Mouse (Mus musculus) forebrain, embryonic 10.5 days (tissue): ENCODE data around the gene Nms. TPM values are rescaled to one million over a fixed set of nuclear protein-coding genes. Genes with fewer than 3 reads are reported as not detected.

Experiments used
- DNase-seq: peaks from one replicate; pipeline ENCODE4 v3.0.0-alpha.2; 2017; ENCODE audit warnings: low spot score; ENCODE audit errors: extremely low spot score
- H3K27ac ChIP-seq: fragments of 300-500 bp; sonication (generic); 2 replicates; pipeline ENCODE4 v1.5.1; 2016; ENCODE audit warnings: mild to moderate bottlenecking
- H3K27me3 ChIP-seq: fragments of 300-500 bp; sonication (generic); 2 replicates; pipeline ENCODE4 v1.6.1; 2016; ENCODE audit warnings: mild to moderate bottlenecking; ENCODE audit not compliant: poor library complexity, severe bottlenecking
- H3K36me3 ChIP-seq: fragments of 300-500 bp; sonication (generic); replicated peaks from 2 replicates; pipeline ENCODE4 v1.6.1; 2016; ENCODE audit warnings: mild to moderate bottlenecking, moderate library complexity
- H3K4me1 ChIP-seq: fragments of 300-500 bp; sonication (generic); 2 replicates; pipeline ENCODE4 v1.6.1; 2016
- H3K4me3 ChIP-seq: fragments of 300-500 bp; sonication (generic); 2 replicates; pipeline ENCODE4 v1.5.1; 2016; ENCODE audit warnings: mild to moderate bottlenecking, moderate library complexity
- H3K9me3 ChIP-seq: fragments of 300-500 bp; sonication (generic); 2 replicates; pipeline ENCODE4 v1.6.1; 2016; ENCODE audit warnings: mild to moderate bottlenecking, moderate library complexity
- WGBS: fragments of 180-500 bp; shearing (Covaris S2); methylation state at CpG from one replicate; pipeline ENCODE4 v1.1.7; 2016; 5-methylcytosine and 5-hydroxymethylcytosine counted together
- polyA plus RNA-seq: library from polyadenylated mRNA; unstranded; fragments of >200 nt; fragmentation: Nextera tagmentation; extraction: Ambion mirVana; gene quantifications from 2 replicates; pipeline ENCODE4 v1.2.1, GENCODE M21; 2016

Gene Nms
- polyA plus RNA-seq, 1 experiment from 2014 or later = not detected

GRCm38 (mm10) chr1:38969116-38969515, 30.2 kb downstream of the Nms start:
- H3K27ac ChIP-seq = no peak overlapping the region
- H3K27me3 ChIP-seq = no peaks in the 10 kb centered on the region
- WGBS = 95% methylated on average over 1 of the region's 1 CpGs
- H3K36me3 ChIP-seq = no peaks in the 10 kb centered on the region
- H3K4me1 ChIP-seq = no peaks in the 10 kb centered on the region
- H3K9me3 ChIP-seq = no peaks in the 10 kb centered on the region
- no peak overlapping the region for H3K4me3 ChIP-seq
- DNase-seq = no peak

DNA sequence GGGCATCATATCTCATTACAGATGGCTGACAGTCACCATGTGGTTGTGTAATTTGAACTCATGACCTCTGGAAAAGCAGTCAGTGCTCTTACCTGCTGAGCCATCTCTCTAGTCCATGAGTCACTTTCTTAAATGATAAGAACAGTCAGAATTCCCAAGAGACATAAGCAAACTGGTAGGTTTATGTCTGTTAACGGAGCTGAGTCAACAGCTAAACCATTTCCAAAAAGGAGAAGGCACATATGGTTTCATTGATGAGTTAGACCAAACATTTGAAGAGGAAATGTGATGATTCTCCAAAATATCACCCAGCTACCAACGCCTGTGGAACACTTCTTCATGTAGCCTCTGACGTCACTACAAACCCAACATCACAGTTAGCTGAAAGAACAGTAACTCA, 32.8 kb downstream of the Nms start:
- Histone ChIP-seq H3K4me1 (no peaks in the 10 kb centered on the region), H3K27me3 (no peaks in the 10 kb centered on the region), H3K4me3 (no peak overlapping the region), H3K9me3 (no peaks in the 10 kb centered on the region), H3K36me3 (no peaks in the 10 kb centered on the region), H3K27ac (no peak overlapping the region)
- WGBS = 87% methylated on average over 3 of the region's 3 CpGs
- no peak for DNase-seq

DNA sequence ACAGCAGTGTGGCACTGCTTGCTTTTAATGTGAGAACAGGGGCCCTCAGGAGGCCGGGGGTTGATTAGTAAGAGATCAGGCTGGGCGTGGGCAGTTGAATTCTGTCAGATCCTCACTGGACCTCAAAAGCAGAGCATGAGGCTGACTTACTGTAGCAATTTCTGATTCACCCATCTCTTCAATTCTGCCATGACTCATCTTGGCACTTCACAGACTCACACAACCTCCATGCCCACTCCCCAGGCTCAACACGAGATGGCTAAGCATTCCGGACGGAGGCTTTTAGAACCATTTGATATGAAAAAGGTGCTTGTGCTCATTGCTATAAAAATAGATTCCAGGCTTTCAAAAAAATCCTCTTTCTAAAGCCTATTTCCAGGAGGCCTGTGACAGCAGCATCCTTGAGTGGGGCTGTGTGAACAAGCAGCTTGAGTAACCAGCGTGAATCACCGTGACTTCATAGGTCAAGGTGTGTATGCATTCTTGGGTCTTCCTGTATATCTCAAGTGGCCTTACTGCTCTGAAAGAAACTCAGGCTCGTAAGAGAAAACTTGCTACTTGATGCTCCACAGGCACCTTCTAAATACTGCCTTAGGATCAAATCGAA, 34.1 kb downstream of the Nms start:
- Histone ChIP-seq H3K27me3 (no peaks in the 10 kb centered on the region), H3K9me3 (no peaks in the 10 kb centered on the region), H3K36me3 (no peaks in the 10 kb centered on the region), H3K4me1 (0 out of 2 replicates have a peak, but pooled peaks cover 3% of the 10 kb centered on the region), H3K27ac (no peak overlapping the region), H3K4me3 (no peak overlapping the region)
- DNase-seq = no peak
- 86% methylated on average over 9 of the region's 9 CpGs for WGBS

DNA sequence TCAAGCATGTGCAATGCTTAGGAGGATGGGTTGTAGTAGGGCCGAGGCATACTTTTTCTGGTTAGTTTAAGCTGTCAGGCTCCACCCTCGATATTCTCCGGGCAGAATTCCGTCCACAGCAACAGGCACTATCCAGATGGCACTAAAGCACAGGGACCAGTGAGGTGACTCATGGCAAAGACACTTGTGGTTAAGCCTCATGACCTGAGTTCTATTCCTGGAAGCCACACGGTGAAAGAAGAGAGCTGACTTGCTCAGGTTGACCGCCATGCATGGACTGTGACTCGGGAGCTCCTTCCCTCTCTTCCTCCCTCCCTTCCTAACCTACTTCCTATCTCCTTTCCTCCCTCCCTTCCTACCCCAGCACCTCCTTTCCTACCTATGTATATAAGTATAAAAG, 41.0 kb downstream of the Nms start:
- 92% methylated on average over 7 of the region's 7 CpGs for WGBS
- no peak overlapping the region for H3K4me3 ChIP-seq
- H3K9me3 ChIP-seq = no peaks in the 10 kb centered on the region
- peaks cover 11% of the 10 kb centered on the region; the same call in 1 of the 2 replicates for H3K4me1 ChIP-seq
- H3K36me3 ChIP-seq = no peaks in the 10 kb centered on the region
- DNase-seq = no peak
- no peaks in the 10 kb centered on the region for H3K27me3 ChIP-seq
- no peak overlapping the region for H3K27ac ChIP-seq

- Histone ChIP-seq H3K9me3 (no peaks in the 10 kb centered on the region), H3K27me3 (no peaks in the 10 kb centered on the region), H3K36me3 (no peaks in the 10 kb centered on the region), H3K4me3 (no peak overlapping the region), H3K27ac (no peak overlapping the region), H3K4me1 (peaks cover 18% of the 10 kb centered on the region)
- no peak for DNase-seq
- WGBS = 81% methylated on average over 2 of the region's 2 CpGs
Observed at GRCm38 (mm10) chr1:38983870-38984269, 44.9 kb downstream of the Nms start.

- no peak for DNase-seq
- Histone ChIP-seq H3K9me3 (no peaks in the 10 kb centered on the region), H3K27me3 (no peaks in the 10 kb centered on the region), H3K4me1 (peaks cover 23% of the 10 kb centered on the region), H3K36me3 (peaks cover 4% of the 10 kb centered on the region), H3K27ac (no peak within 1 kb of the TSS), H3K4me3 (no peak within 1 kb of the TSS)
- WGBS = 83% methylated on average over 3 of the region's 3 CpGs
Observed at GRCm38 (mm10) chr1:38985308-38985707, 46.4 kb downstream of the Nms start, which contains the start of gene Pdcl3. Gene Pdcl3 (plus strand): TSS chr1:38985608.

DNA sequence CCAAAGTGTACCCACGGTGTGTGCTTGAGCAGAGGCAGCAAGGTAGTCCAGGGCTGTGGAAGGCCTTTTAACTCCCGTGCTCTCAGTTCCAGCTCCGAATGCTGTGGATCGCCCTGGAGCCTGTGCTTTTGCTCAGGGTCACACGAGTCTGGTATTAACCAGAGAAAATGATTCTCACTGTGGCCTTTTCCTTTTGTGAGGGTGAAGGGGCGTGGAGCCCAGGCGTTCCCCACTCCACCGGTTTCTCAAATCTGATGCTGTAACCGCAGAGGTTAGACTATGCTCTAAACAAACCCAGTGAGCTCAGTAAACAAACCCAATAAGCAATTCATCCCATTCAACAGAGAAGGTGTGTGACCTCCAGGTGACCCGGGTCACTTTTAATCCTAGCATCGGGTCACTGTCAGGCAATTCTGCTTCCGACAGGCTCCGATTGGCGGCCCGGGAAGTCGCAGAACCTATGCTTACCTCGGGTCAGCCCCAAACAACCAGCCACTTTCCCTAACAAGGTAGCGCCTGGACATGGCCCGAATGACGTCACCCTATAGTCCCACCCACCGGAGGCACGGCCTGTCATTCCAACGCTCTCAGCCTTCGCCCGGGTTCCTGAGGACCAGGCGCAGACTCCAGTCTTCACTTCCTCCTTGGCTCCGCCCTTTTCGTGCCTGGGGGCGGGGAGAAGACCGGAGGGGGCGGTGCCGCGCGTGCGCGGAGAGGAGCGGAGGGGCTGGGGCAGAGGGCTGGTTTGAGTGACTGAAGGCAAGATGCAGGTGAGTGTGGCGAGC, 48.3 kb downstream of the Nms start:
- H3K27me3 ChIP-seq = no peaks in the 10 kb centered on the region
- H3K27ac ChIP-seq = peak overlapping the region; percentile 92
- 5% methylated on average over 38 of the region's 38 CpGs for WGBS

GRCm38 (mm10) chr1:38987865-38988211, 48.9 kb downstream of the Nms start:
- H3K9me3 ChIP-seq = no peaks in the 10 kb centered on the region
- WGBS = under 1% methylated on average over 25 of the region's 25 CpGs
- no peaks in the 10 kb centered on the region for H3K27me3 ChIP-seq
- peak overlapping the region; percentile 92 for H3K27ac ChIP-seq
- H3K36me3 ChIP-seq = peaks cover 23% of the 10 kb centered on the region
- H3K4me1 ChIP-seq = peaks cover 19% of the 10 kb centered on the region
- peak overlapping the region; percentile 85 for H3K4me3 ChIP-seq
- no peak for DNase-seq

More for the DNA sequence above, 48.3 kb downstream of the Nms start:
- no peaks in the 10 kb centered on the region for H3K9me3 ChIP-seq
- peak overlapping the region; percentile 85 for H3K4me3 ChIP-seq
- DNase-seq = peak; percentile 98
- H3K36me3 ChIP-seq = peaks cover 18% of the 10 kb centered on the region
- H3K4me1 ChIP-seq = peaks cover 19% of the 10 kb centered on the region

- Histone ChIP-seq H3K36me3 (peaks cover 27% of the 10 kb centered on the region), H3K27ac (peak overlapping the region; percentile 92), H3K4me1 (peaks cover 19% of the 10 kb centered on the region), H3K27me3 (no peaks in the 10 kb centered on the region), H3K9me3 (no peaks in the 10 kb centered on the region), H3K4me3 (peak overlapping the region; percentile 85)
- WGBS = 42% methylated on average over 7 of the region's 7 CpGs
- no peak for DNase-seq
Observed at GRCm38 (mm10) chr1:38988357-38988756, 49.4 kb downstream of the Nms start.

- no peaks in the 10 kb centered on the region for H3K27me3 ChIP-seq
- H3K36me3 ChIP-seq = peaks cover 66% of the 10 kb centered on the region
- DNase-seq = no peak
- H3K9me3 ChIP-seq = no peaks in the 10 kb centered on the region
- peaks cover 13% of the 10 kb centered on the region for H3K4me1 ChIP-seq
- WGBS = 98% methylated on average over 3 of the region's 3 CpGs
- H3K4me3 ChIP-seq = no peak overlapping the region
- no peak overlapping the region for H3K27ac ChIP-seq
Observed at GRCm38 (mm10) chr1:38992365-38992764, 53.4 kb downstream of the Nms start.

Other genes starting within 250 kb of the Nms start
- gene Lonrf2, start 102.4 kb upstream of the Nms start, polyA plus RNA-seq = 1.9 and 2.1 TPM in 2 replicates
- gene Chst10, start 41.0 kb upstream of the Nms start, polyA plus RNA-seq = 11.9 and 12.4 TPM in 2 replicates
- 161 TPM in 2 replicates for gene Pdcl3, start 46.5 kb downstream of the Nms start, polyA plus RNA-seq